Mouse (Mus musculus): Measurements from ENCODE around the gene Ninj1. TPM values are rescaled to one million over a fixed set of nuclear protein-coding genes. Genes with fewer than 3 reads are reported as not detected.
A peak's percentile ranks its signal among the peaks of the same experiment; 100 is the strongest.

Gene Ninj1
- polyA plus RNA-seq, 1 experiment from 2014 or later = 47.5 TPM

DNA sequence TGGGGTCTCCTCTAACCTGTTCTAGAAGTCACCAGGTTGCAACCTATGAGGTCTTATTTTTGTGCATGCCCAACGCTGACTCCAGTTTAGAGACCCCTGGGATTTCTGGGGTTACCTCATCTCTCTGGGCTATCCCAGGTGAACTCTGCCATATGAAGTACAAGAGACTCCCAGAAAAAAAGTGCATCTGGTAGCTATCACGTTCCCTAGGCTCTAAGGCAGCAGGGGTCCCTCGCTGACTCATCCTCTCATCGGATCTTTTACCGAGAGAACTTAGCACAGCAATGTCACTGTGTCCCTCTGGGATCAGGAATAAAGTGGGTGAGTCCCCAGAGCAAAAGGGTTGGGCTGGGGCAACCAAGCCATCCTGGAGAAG lies 27.8 kb downstream of the Ninj1 start:
- peaks cover 24% of the 10 kb centered on the region for H3K4me1 ChIP-seq (replicated peaks; ENCODE audit: control insufficient read depth, insufficient read depth, low read length)
- no peaks in the 10 kb centered on the region for H3K36me3 ChIP-seq (ENCODE audit: control insufficient read depth, insufficient read depth, low read length)
- peak overlapping the region; percentile 88 for H3K9ac ChIP-seq (ENCODE audit: low read length)
- peak overlapping the region; percentile 81 for H3K4me2 ChIP-seq (ENCODE audit: low read depth, low read length)
- ATAC-seq (ENCODE audit: low read depth) = no peak
- H3K9me3 ChIP-seq (ENCODE audit: control insufficient read depth, low read length) = no peaks in the 10 kb centered on the region
- no peaks in the 10 kb centered on the region; the same call in 1 of the 2 replicates for H3K27me3 ChIP-seq (ENCODE audit: control insufficient read depth, insufficient read depth, low read depth, low read length)
- H3K4me3 ChIP-seq (ENCODE audit: low read length) = peak overlapping the region; percentile 89
- H3K27ac ChIP-seq (ENCODE audit: low read length) = peak overlapping the region; percentile 87; the same call in 1 of the 2 replicates
- 12% methylated on average over 5 of the region's 5 CpGs for WGBS

DNA sequence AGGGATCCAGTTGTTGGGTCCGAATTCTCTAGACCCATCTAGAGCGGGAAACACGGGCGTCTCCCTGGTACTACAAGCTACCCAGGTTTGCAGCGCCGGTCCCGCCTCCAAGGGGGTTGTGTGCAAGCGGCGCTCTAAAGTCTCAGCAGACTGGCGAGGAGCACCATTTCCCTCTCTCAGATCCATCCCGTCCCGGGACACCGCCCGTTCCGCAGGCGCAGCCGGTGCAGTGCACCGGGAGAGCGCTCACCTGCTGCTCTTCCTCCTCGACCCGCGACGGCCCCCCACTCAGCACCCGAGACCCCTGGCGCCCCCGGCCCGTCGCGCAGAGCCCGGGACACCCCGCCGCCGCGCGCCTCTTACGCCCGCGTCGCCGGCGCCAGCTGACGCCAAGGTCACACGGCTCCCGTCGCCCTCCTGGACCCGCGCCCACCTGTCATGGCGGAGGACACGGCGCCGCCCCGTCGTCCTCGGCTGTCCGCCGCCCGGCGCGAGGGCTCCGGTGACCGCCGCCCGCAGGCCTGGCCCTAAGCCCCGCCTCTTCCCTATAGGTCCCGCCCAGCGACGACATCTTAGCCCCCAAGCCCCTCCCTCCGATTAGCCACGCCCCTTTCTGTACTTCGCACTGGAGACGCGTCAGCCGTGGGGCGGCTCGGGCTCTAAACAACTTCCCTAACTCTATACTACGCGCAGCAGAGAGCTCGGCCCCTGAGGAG lies 28.4 kb downstream of the Ninj1 start, which contains the start of gene Card19:
Gene Card19, minus strand, starts transcription at position 534 of the 716 bp plus-strand sequence.
- H3K36me3 ChIP-seq (ENCODE audit: control insufficient read depth, insufficient read depth, low read length) = no peaks in the 10 kb centered on the region
- no peaks in the 10 kb centered on the region for H3K9me3 ChIP-seq (ENCODE audit: control insufficient read depth, low read length)
- peak within 1 kb of the TSS; percentile 89 for H3K4me3 ChIP-seq (ENCODE audit: low read length)
- under 1% methylated on average over 69 of the region's 78 CpGs for WGBS
- H3K27ac ChIP-seq (ENCODE audit: low read length) = peak within 1 kb of the TSS; percentile 87
- H3K4me1 ChIP-seq (replicated peaks; ENCODE audit: control insufficient read depth, insufficient read depth, low read length) = peaks cover 24% of the 10 kb centered on the region
- peak within 1 kb of the TSS; percentile 81 for H3K4me2 ChIP-seq (ENCODE audit: low read depth, low read length)
- H3K9ac ChIP-seq (ENCODE audit: low read length) = peak within 1 kb of the TSS; percentile 88
- H3K27me3 ChIP-seq (ENCODE audit: control insufficient read depth, insufficient read depth, low read depth, low read length) = no peaks in the 10 kb centered on the region; the same call in 1 of the 2 replicates
- peak; percentile 96 for ATAC-seq (ENCODE audit: low read depth)

DNA sequence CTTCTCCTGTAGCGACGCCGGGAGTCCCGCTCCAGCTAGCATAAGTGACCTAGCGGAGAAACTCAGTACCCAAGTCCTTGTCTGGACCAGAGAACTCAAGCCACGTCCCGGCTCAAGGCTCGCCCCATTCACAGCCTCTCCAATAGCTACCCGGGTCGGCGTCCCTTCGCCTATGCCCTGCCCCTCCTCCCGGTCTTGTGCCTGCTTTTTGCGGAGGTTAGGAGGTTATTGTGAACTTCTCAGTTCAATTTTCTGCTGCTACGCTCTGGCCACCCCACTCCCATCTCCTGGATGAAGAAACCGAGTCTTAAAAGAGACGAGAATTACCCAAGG lies 28.9 kb downstream of the Ninj1 start:
- Histone ChIP-seq H3K4me3 (ENCODE audit: low read length) (peak overlapping the region; percentile 89), H3K4me1 (replicated peaks; ENCODE audit: control insufficient read depth, insufficient read depth, low read length) (peaks cover 24% of the 10 kb centered on the region), H3K9me3 (ENCODE audit: control insufficient read depth, low read length) (peaks cover 3% of the 10 kb centered on the region; the same call in 1 of the 2 replicates), H3K27ac (ENCODE audit: low read length) (peak overlapping the region; percentile 87), H3K27me3 (ENCODE audit: control insufficient read depth, insufficient read depth, low read depth, low read length) (no peaks in the 10 kb centered on the region; the same call in 1 of the 2 replicates), H3K36me3 (ENCODE audit: control insufficient read depth, insufficient read depth, low read length) (no peaks in the 10 kb centered on the region), H3K4me2 (ENCODE audit: low read depth, low read length) (peak overlapping the region; percentile 81), H3K9ac (ENCODE audit: low read length) (peak overlapping the region; percentile 88)
- ATAC-seq (ENCODE audit: low read depth) = peak; percentile 62
- WGBS = 4% methylated on average over 17 of the region's 17 CpGs

DNA sequence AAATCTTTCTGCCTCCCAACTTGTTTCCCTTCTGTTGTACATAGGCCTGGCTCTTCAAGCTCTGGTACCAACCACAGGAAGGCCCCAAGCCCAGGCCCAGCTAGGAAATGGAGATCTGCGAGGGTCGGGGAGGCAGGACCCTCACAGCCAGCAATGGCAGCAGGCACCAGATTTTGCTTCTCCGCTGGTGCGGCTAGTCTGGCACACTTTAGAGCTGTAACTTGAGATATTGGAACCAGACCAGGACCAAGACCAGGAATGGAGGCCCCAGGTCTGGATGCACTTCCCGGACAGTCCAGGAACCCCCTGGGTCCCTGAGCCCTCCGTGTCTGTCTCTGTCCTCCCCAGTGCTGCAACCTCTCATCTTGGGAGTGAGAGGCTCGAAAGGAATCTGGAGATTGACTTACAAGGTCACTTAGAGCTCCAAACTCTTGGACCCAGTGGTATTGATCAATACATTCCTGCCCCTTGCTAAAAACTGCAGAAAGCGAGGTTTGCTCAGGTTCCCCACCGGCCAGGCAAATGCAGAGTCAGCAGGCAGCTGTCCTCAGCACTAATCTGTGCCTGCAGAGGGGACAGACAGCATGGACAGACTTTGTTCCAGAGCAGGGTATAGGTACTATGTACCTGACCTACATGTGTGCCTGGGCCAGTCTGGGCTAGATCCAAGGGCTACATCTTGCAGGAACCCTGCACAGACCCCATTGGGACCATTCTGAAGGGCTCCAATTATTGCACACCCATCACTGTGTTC lies 29.7 kb downstream of the Ninj1 start:
- Histone ChIP-seq H3K36me3 (ENCODE audit: control insufficient read depth, insufficient read depth, low read length) (no peaks in the 10 kb centered on the region), H3K4me3 (ENCODE audit: low read length) (no peak overlapping the region), H3K27me3 (ENCODE audit: control insufficient read depth, insufficient read depth, low read depth, low read length) (no peaks in the 10 kb centered on the region; the same call in 1 of the 2 replicates), H3K9ac (ENCODE audit: low read length) (peak overlapping the region; percentile 42; the same call in 1 of the 2 replicates), H3K4me2 (ENCODE audit: low read depth, low read length) (no peak overlapping the region), H3K4me1 (replicated peaks; ENCODE audit: control insufficient read depth, insufficient read depth, low read length) (peaks cover 24% of the 10 kb centered on the region), H3K9me3 (ENCODE audit: control insufficient read depth, low read length) (peaks cover 4% of the 10 kb centered on the region; the same call in 1 of the 2 replicates), H3K27ac (ENCODE audit: low read length) (no peak overlapping the region)
- 57% methylated on average over 9 of the region's 9 CpGs for WGBS
- ATAC-seq (ENCODE audit: low read depth) = no peak

DNA sequence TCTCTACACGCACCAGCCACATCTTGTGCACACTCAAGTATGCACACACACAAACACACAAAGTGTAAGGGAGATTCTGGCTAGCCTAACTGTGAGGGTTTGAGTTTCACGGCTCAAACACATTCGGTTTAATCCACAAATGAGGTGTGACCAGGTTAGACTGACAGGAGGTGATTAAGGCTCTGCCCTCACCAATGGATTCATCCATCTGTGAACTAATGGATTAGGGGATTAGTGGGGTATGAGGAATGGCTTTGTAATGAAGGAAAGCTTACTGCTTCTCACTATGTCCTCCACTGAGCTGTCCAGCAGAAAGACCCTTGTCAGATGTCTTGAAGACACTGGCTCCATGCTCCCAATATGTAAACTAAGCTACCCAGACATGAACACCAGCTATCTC lies 31.4 kb downstream of the Ninj1 start:
- Histone ChIP-seq H3K9ac (ENCODE audit: low read length) (no peak overlapping the region), H3K9me3 (ENCODE audit: control insufficient read depth, low read length) (peaks cover 4% of the 10 kb centered on the region; the same call in 1 of the 2 replicates), H3K36me3 (ENCODE audit: control insufficient read depth, insufficient read depth, low read length) (no peaks in the 10 kb centered on the region), H3K27ac (ENCODE audit: low read length) (no peak overlapping the region), H3K4me2 (ENCODE audit: low read depth, low read length) (no peak overlapping the region), H3K27me3 (ENCODE audit: control insufficient read depth, insufficient read depth, low read depth, low read length) (no peaks in the 10 kb centered on the region; the same call in none of the 2 replicates), H3K4me1 (replicated peaks; ENCODE audit: control insufficient read depth, insufficient read depth, low read length) (peaks cover 21% of the 10 kb centered on the region), H3K4me3 (ENCODE audit: low read length) (no peak overlapping the region)
- ATAC-seq (ENCODE audit: low read depth) = no peak
- 50% methylated on average over 3 of the region's 3 CpGs for WGBS

DNA sequence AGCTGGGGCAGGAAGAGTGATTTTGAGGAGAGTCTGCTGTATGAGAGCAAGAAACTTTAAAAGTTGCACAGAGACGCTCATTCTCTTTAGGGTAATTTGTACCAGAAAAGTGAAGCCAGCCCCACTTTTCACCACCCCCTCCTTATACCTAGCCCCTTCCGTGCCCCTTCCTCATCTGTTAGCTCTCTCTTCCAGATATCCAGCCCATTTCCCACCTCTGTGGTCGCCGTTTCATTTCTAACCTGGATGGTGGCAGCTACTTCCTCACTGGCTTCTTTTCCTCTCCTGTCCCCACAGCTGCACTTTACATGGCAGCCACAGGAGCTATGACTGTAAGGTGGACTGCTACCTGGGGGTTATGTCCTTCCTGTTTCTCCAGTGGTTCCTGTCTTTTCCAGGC lies 32.1 kb downstream of the Ninj1 start:
- Histone ChIP-seq H3K9me3 (ENCODE audit: control insufficient read depth, low read length) (peaks cover 4% of the 10 kb centered on the region; the same call in 1 of the 2 replicates), H3K4me1 (replicated peaks; ENCODE audit: control insufficient read depth, insufficient read depth, low read length) (peaks cover 17% of the 10 kb centered on the region), H3K36me3 (ENCODE audit: control insufficient read depth, insufficient read depth, low read length) (no peaks in the 10 kb centered on the region), H3K4me3 (ENCODE audit: low read length) (no peak overlapping the region), H3K9ac (ENCODE audit: low read length) (no peak overlapping the region), H3K27me3 (ENCODE audit: control insufficient read depth, insufficient read depth, low read depth, low read length) (no peaks in the 10 kb centered on the region; the same call in none of the 2 replicates), H3K4me2 (ENCODE audit: low read depth, low read length) (no peak overlapping the region), H3K27ac (ENCODE audit: low read length) (no peak overlapping the region)
- no peak for ATAC-seq (ENCODE audit: low read depth)
- WGBS = 72% methylated on average over 4 of the region's 4 CpGs

GRCm38 (mm10) chr13:49220912-49221311 lies 33.6 kb downstream of the Ninj1 start:
- H3K9me3 ChIP-seq (ENCODE audit: control insufficient read depth, low read length) = peaks cover 4% of the 10 kb centered on the region; the same call in 1 of the 2 replicates
- H3K27ac ChIP-seq (ENCODE audit: low read length) = no peak overlapping the region
- H3K36me3 ChIP-seq (ENCODE audit: control insufficient read depth, insufficient read depth, low read length) = no peaks in the 10 kb centered on the region
- no peak for ATAC-seq (ENCODE audit: low read depth)
- peaks cover 8% of the 10 kb centered on the region for H3K4me1 ChIP-seq (replicated peaks; ENCODE audit: control insufficient read depth, insufficient read depth, low read length)
- H3K9ac ChIP-seq (ENCODE audit: low read length) = no peak overlapping the region
- 26% methylated on average over 5 of the region's 5 CpGs for WGBS
- H3K4me2 ChIP-seq (ENCODE audit: low read depth, low read length) = no peak overlapping the region
- no peaks in the 10 kb centered on the region; the same call in none of the 2 replicates for H3K27me3 ChIP-seq (ENCODE audit: control insufficient read depth, insufficient read depth, low read depth, low read length)
- H3K4me3 ChIP-seq (ENCODE audit: low read length) = no peak overlapping the region

DNA sequence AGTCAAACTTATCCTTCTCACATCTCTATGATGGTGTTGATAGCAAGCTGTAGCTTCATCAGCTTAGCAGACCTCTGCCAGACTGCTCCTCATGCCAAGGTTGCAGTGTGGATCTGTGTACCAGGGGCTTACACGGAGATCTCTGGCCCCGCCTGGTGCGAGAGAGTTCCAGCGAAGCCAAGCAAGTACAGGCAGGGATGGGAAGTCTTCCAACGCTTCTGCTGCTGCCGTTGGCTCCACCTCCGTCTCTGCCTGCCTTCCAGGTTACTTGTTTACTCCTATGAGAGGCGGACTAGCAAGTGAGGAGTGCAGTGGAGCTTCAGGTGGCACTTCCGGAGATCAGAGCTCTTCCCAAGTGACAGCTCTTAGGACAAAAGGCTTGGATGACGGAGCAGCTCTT lies 37.0 kb downstream of the Ninj1 start:
- H3K4me2 ChIP-seq (ENCODE audit: low read depth, low read length) = no peak overlapping the region
- H3K4me3 ChIP-seq (ENCODE audit: low read length) = no peak overlapping the region
- no peak overlapping the region; the same call in 1 of the 2 replicates for H3K9ac ChIP-seq (ENCODE audit: low read length)
- H3K27ac ChIP-seq (ENCODE audit: low read length) = no peak overlapping the region
- no peaks in the 10 kb centered on the region; the same call in 1 of the 2 replicates for H3K27me3 ChIP-seq (ENCODE audit: control insufficient read depth, insufficient read depth, low read depth, low read length)
- WGBS = 8% methylated on average over 10 of the region's 10 CpGs
- peaks cover 4% of the 10 kb centered on the region; the same call in 1 of the 2 replicates for H3K9me3 ChIP-seq (ENCODE audit: control insufficient read depth, low read length)
- no peaks in the 10 kb centered on the region for H3K4me1 ChIP-seq (replicated peaks; ENCODE audit: control insufficient read depth, insufficient read depth, low read length)
- ATAC-seq (ENCODE audit: low read depth) = no peak
- H3K36me3 ChIP-seq (ENCODE audit: control insufficient read depth, insufficient read depth, low read length) = no peaks in the 10 kb centered on the region

DNA sequence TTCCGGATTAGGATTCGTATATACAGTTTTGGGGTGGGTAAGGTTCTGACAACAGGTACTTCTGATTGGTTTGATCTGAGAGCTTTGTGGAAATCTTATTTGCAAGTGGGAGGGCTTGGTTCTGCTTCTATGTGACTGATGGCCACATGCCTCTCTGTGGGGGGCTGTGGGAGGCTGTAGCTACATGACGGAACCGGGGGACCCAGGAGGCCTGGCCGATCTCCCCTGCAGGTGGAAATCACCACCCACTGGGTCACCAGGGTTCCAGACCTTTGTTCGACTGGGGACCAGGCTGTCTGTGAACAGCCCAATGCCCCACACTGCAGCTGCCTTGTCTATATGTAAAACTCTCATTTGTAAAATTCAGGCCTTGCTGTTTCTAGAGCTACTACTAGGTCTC lies 37.4 kb downstream of the Ninj1 start:
- Histone ChIP-seq H3K9ac (ENCODE audit: low read length) (no peak overlapping the region), H3K27ac (ENCODE audit: low read length) (no peak overlapping the region), H3K27me3 (ENCODE audit: control insufficient read depth, insufficient read depth, low read depth, low read length) (no peaks in the 10 kb centered on the region; the same call in 1 of the 2 replicates), H3K4me1 (replicated peaks; ENCODE audit: control insufficient read depth, insufficient read depth, low read length) (no peaks in the 10 kb centered on the region), H3K4me3 (ENCODE audit: low read length) (no peak overlapping the region), H3K36me3 (ENCODE audit: control insufficient read depth, insufficient read depth, low read length) (no peaks in the 10 kb centered on the region), H3K9me3 (ENCODE audit: control insufficient read depth, low read length) (peaks cover 4% of the 10 kb centered on the region; the same call in 1 of the 2 replicates), H3K4me2 (ENCODE audit: low read depth, low read length) (no peak overlapping the region)
- 24% methylated on average over 6 of the region's 6 CpGs for WGBS
- ATAC-seq (ENCODE audit: low read depth) = no peak

Data from lung, embryonic 16.5 days (tissue).